Mouse (Mus musculus) neural tube, embryonic 11.5 days (tissue): ENCODE results near the gene Dlst. TPM values are rescaled to one million over a fixed set of nuclear protein-coding genes. Genes with fewer than 3 reads are reported as not detected.

Experiments used
- ATAC-seq: fragments of 200-750 bp; cut with Nextera tagmentation; 2 replicates; pipeline ENCODE4 v1.8.0; 2017; ENCODE audit warnings: moderate number of reproducible peaks, mild to moderate bottlenecking, moderate TSS enrichment, moderate library complexity; ENCODE audit not compliant: insufficient read depth, low FRiP score, low TSS enrichment
- DNase-seq: peaks from one replicate; pipeline ENCODE4 v3.0.0-alpha.2; 2015; ENCODE audit warnings: low spot score
- H3K27ac ChIP-seq: fragments of 300-500 bp; sonication (generic); 2 replicates; pipeline ENCODE4 v1.5.1; 2014; ENCODE audit warnings: low read depth, mild to moderate bottlenecking, low read length
- H3K27me3 ChIP-seq: fragments of 300-500 bp; sonication (generic); 2 replicates; pipeline ENCODE4 v1.6.1; 2014; ENCODE audit warnings: mild to moderate bottlenecking, low read length, mixed read lengths; ENCODE audit not compliant: control insufficient read depth, insufficient read depth
- H3K36me3 ChIP-seq: fragments of 300-500 bp; sonication (generic); 2 replicates; pipeline ENCODE4 v1.6.1; 2014; ENCODE audit warnings: mild to moderate bottlenecking, low read length, moderate library complexity, mixed read lengths; ENCODE audit not compliant: control insufficient read depth, insufficient read depth
- H3K4me1 ChIP-seq: fragments of 300-500 bp; sonication (generic); 2 replicates; pipeline ENCODE4 v1.6.1; 2014; ENCODE audit warnings: low read length, mixed read lengths; ENCODE audit not compliant: control insufficient read depth, insufficient read depth
- H3K4me2 ChIP-seq: fragments of 300-500 bp; sonication (generic); 2 replicates; pipeline ENCODE4 v1.6.1; 2014; ENCODE audit warnings: low read depth, mild to moderate bottlenecking, moderate library complexity
- H3K4me3 ChIP-seq: fragments of 300-500 bp; sonication (generic); 2 replicates; pipeline ENCODE4 v1.5.1; 2014; ENCODE audit warnings: low read depth, low read length
- H3K9ac ChIP-seq: fragments of 300-500 bp; sonication (generic); 2 replicates; pipeline ENCODE4 v1.6.1; 2014; ENCODE audit warnings: mild to moderate bottlenecking, low read length
- H3K9me3 ChIP-seq: fragments of 300-500 bp; sonication (generic); 2 replicates; pipeline ENCODE4 v1.6.1; 2016; ENCODE audit warnings: low read length; ENCODE audit not compliant: control insufficient read depth
- WGBS: fragments of 180-500 bp; shearing (Covaris S2); extraction: QIAGEN DNeasy Blood & Tissue Kit; methylation state at CpG from one replicate; pipeline ENCODE4 v1.1.7; 2014; 5-methylcytosine and 5-hydroxymethylcytosine counted together
- polyA plus RNA-seq: library from polyadenylated mRNA; unstranded; fragments of >200 nt; fragmentation: Nextera tagmentation; extraction: Ambion mirVana; gene quantifications from 2 replicates; pipeline ENCODE4 v1.2.1, GENCODE M21; 2014

The Dlst gene
- polyA plus RNA-seq, 1 experiment from 2014 or later, result 115 TPM

- no peak for DNase-seq
These were observed 16.6 kb upstream of the Dlst start for GRCm38 (mm10) chr12:85094010-85094409.

GRCm38 (mm10) chr12:85094706-85095105, 15.9 kb upstream of the Dlst start:
- H3K4me2 ChIP-seq, result no peak overlapping the region
- 0 out of 2 replicates have a peak overlapping the region, but pooled peaks have one; percentile 27 for H3K27ac ChIP-seq
- no peak overlapping the region; the same call in 1 of the 2 replicates for H3K9ac ChIP-seq
- H3K36me3 ChIP-seq, result peaks cover 3% of the 10 kb centered on the region; the same call in 1 of the 2 replicates
- WGBS, result 78% methylated on average over 10 of the region's 10 CpGs
- no peak overlapping the region for H3K4me3 ChIP-seq
- DNase-seq, result no peak
- no peak for ATAC-seq
- no peaks in the 10 kb centered on the region for H3K9me3 ChIP-seq
- 0 out of 2 replicates have a peak, but pooled peaks cover 3% of the 10 kb centered on the region for H3K4me1 ChIP-seq
- H3K27me3 ChIP-seq, result no peaks in the 10 kb centered on the region

More at GRCm38 (mm10) chr12:85094010-85094409, 16.6 kb upstream of the Dlst start:
- Histone ChIP-seq H3K4me3 (no peak overlapping the region), H3K36me3 (peaks cover 3% of the 10 kb centered on the region; the same call in 1 of the 2 replicates), H3K27me3 (no peaks in the 10 kb centered on the region), H3K4me2 (no peak overlapping the region), H3K9ac (no peak overlapping the region), H3K9me3 (no peaks in the 10 kb centered on the region), H3K27ac (peak overlapping the region; percentile 27; the same call in 1 of the 2 replicates), H3K4me1 (0 out of 2 replicates have a peak, but pooled peaks cover 3% of the 10 kb centered on the region)
- ATAC-seq, result peak; percentile 35; the same call in 1 of the 2 replicates
- 33% methylated on average over 14 of the region's 14 CpGs for WGBS

GRCm38 (mm10) chr12:85095146-85095545, 15.5 kb upstream of the Dlst start:
- WGBS, result 84% methylated on average over 11 of the region's 11 CpGs
- ATAC-seq, result no peak
- Histone ChIP-seq H3K27ac (no peak overlapping the region), H3K4me1 (0 out of 2 replicates have a peak, but pooled peaks cover 3% of the 10 kb centered on the region), H3K9ac (no peak overlapping the region), H3K4me2 (no peak overlapping the region), H3K36me3 (peaks cover 3% of the 10 kb centered on the region; the same call in 1 of the 2 replicates), H3K4me3 (no peak overlapping the region), H3K9me3 (no peaks in the 10 kb centered on the region), H3K27me3 (no peaks in the 10 kb centered on the region)
- no peak for DNase-seq

- Histone ChIP-seq H3K9ac (no peak overlapping the region), H3K9me3 (no peaks in the 10 kb centered on the region), H3K36me3 (peaks cover 3% of the 10 kb centered on the region; the same call in 1 of the 2 replicates), H3K4me3 (no peak overlapping the region), H3K4me1 (0 out of 2 replicates have a peak, but pooled peaks cover 3% of the 10 kb centered on the region), H3K4me2 (no peak overlapping the region), H3K27ac (no peak overlapping the region), H3K27me3 (no peaks in the 10 kb centered on the region)
- WGBS, result 89% methylated on average over 7 of the region's 7 CpGs
- no peak for DNase-seq
- no peak for ATAC-seq
These were observed 14.8 kb upstream of the Dlst start for GRCm38 (mm10) chr12:85095859-85096258.

GRCm38 (mm10) chr12:85101001-85101400, 9.6 kb upstream of the Dlst start:
- DNase-seq (no peak), ATAC-seq (no peak)
- Histone ChIP-seq H3K9me3 (no peaks in the 10 kb centered on the region), H3K4me1 (no peaks in the 10 kb centered on the region), H3K4me3 (no peak overlapping the region), H3K27me3 (no peaks in the 10 kb centered on the region), H3K36me3 (no peaks in the 10 kb centered on the region), H3K9ac (no peak overlapping the region), H3K27ac (no peak overlapping the region), H3K4me2 (no peak overlapping the region)
- 54% methylated on average over 14 of the region's 14 CpGs for WGBS

- Histone ChIP-seq H3K9ac (no peak overlapping the region), H3K27me3 (no peaks in the 10 kb centered on the region), H3K36me3 (no peaks in the 10 kb centered on the region), H3K4me1 (peaks cover 5% of the 10 kb centered on the region; the same call in 1 of the 2 replicates), H3K4me2 (no peak overlapping the region), H3K27ac (no peak overlapping the region), H3K4me3 (no peak overlapping the region), H3K9me3 (no peaks in the 10 kb centered on the region)
- DNase-seq (no peak), ATAC-seq (no peak)
- 78% methylated on average over 5 of the region's 5 CpGs for WGBS
These were observed 9.0 kb upstream of the Dlst start for GRCm38 (mm10) chr12:85101521-85102106.

- Histone ChIP-seq H3K9ac (no peak overlapping the region), H3K9me3 (no peaks in the 10 kb centered on the region), H3K27me3 (no peaks in the 10 kb centered on the region), H3K4me2 (no peak overlapping the region), H3K27ac (no peak overlapping the region), H3K4me3 (no peak overlapping the region), H3K36me3 (no peaks in the 10 kb centered on the region), H3K4me1 (peaks cover 5% of the 10 kb centered on the region; the same call in 1 of the 2 replicates)
- no peak for DNase-seq
- ATAC-seq, result no peak
- WGBS, result 79% methylated on average over 8 of the region's 8 CpGs
These were observed 7.5 kb upstream of the Dlst start for GRCm38 (mm10) chr12:85103096-85103495.

GRCm38 (mm10) chr12:85104789-85105188, 5.8 kb upstream of the Dlst start:
- ATAC-seq (no peak), DNase-seq (no peak)
- H3K27ac ChIP-seq, result no peak overlapping the region
- H3K4me1 ChIP-seq, result peaks cover 5% of the 10 kb centered on the region; the same call in 1 of the 2 replicates
- no peaks in the 10 kb centered on the region for H3K27me3 ChIP-seq
- H3K36me3 ChIP-seq, result no peaks in the 10 kb centered on the region
- H3K9me3 ChIP-seq, result no peaks in the 10 kb centered on the region
- H3K4me2 ChIP-seq, result no peak overlapping the region
- H3K9ac ChIP-seq, result no peak overlapping the region
- 85% methylated on average over 8 of the region's 8 CpGs for WGBS
- H3K4me3 ChIP-seq, result no peak overlapping the region

GRCm38 (mm10) chr12:85106292-85106691, 4.3 kb upstream of the Dlst start:
- DNase-seq, result no peak
- Histone ChIP-seq H3K27ac (0 out of 2 replicates have a peak overlapping the region, but pooled peaks have one; percentile 6), H3K9me3 (no peaks in the 10 kb centered on the region), H3K27me3 (no peaks in the 10 kb centered on the region), H3K4me1 (peaks cover 5% of the 10 kb centered on the region), H3K4me3 (no peak overlapping the region), H3K4me2 (peak overlapping the region; percentile 17), H3K36me3 (no peaks in the 10 kb centered on the region), H3K9ac (no peak overlapping the region)
- WGBS, result 2% methylated on average over 8 of the region's 8 CpGs
- no peak for ATAC-seq
